Mouse (Mus musculus) olfactory bulb, adult 2 months (tissue): Measurements from ENCODE around the gene Epha3.

ENCODE experiments used
- CTCF ChIP-seq: fragments of 200-500 bp; IDR thresholded peaks from 2 replicates; pipeline ENCODE4 v1.5.1; 2012; ENCODE audit warnings: low read depth, mild to moderate bottlenecking, low read length, moderate library complexity; ENCODE audit not compliant: insufficient read depth
- POLR2A ChIP-seq: fragments of 200-500 bp; IDR thresholded peaks from 2 replicates; pipeline ENCODE4 v1.6.1; 2012; ENCODE audit warnings: mild to moderate bottlenecking, low read depth, low read length, moderate library complexity; ENCODE audit not compliant: insufficient read depth

DNA sequence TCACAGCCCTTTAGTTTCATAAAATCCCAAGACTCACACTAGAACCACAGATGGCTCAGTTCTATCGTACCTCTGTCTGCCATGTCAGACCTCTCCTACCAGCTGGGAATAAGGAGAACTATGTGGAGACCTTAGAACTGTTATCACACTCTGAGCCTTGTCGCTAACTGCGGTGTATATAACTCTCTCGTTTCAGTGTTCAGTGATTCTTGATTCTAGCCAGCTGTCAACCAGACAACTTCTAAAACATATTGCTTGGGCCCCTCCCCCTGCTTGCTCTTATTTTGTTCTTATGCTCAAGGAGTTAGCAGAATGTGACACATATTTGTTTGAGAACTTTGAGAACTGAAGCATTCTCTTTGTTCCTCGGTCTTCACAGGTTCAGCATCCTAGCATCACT lies 83.8 kb downstream of the Epha3 start:
- TF ChIP-seq CTCF (no peak), POLR2A (no peak)
